Mouse (Mus musculus) G1E (cell line): Measurements from ENCODE around the gene Ptprq. TPM values are rescaled to one million over a fixed set of nuclear protein-coding genes. Genes with fewer than 3 reads are reported as not detected.

Experiments used
- ATAC-seq: 2 replicates; pipeline ENCODE4 v1.8.0; 2016; ENCODE audit warnings: mild to moderate bottlenecking; ENCODE audit not compliant: insufficient number of reproducible peaks, poor library complexity, low FRiP score, severe bottlenecking; ENCODE audit errors: extremely low read depth
- DNase-seq: peaks from one replicate; pipeline ENCODE4 v3.0.0; 2012; ENCODE audit warnings: low spot score
- H3K27me3 ChIP-seq: 2 replicates; pipeline ENCODE4 v1.6.1; 2012; ENCODE audit warnings: mild to moderate bottlenecking, low read length, inconsistent platforms; ENCODE audit not compliant: insufficient read depth
- H3K36me3 ChIP-seq: replicated peaks from 2 replicates; pipeline ENCODE3; 2012; ENCODE audit warnings: mild to moderate bottlenecking, inconsistent platforms
- H3K4me1 ChIP-seq: 2 replicates; pipeline ENCODE4 v1.6.1; 2012; ENCODE audit warnings: low read depth, low read length, inconsistent platforms, mixed read lengths; ENCODE audit not compliant: insufficient read depth
- H3K4me3 ChIP-seq: 2 replicates; pipeline ENCODE4 v1.5.1; 2012; ENCODE audit warnings: low read depth, mild to moderate bottlenecking, inconsistent platforms, low read length, moderate library complexity, mixed read lengths
- H3K9me3 ChIP-seq: replicated peaks from 2 replicates; pipeline ENCODE4 v1.6.1; 2012; ENCODE audit warnings: inconsistent platforms
- CTCF ChIP-seq: IDR thresholded peaks from 2 replicates; pipeline ENCODE4 v1.5.1; 2012; ENCODE audit warnings: low read depth, low read length, inconsistent platforms, mixed read lengths
- GATA1 ChIP-seq: IDR thresholded peaks from 2 replicates; pipeline ENCODE4 v1.6.1; 2012; ENCODE audit warnings: borderline replicate concordance, low read length, inconsistent platforms, mixed read lengths
- GATA2 ChIP-seq: IDR thresholded peaks from 2 replicates; pipeline ENCODE4 v1.6.1; 2012; ENCODE audit warnings: low read depth, low read length, inconsistent platforms, borderline replicate concordance
- POLR2AphosphoS5 ChIP-seq: IDR thresholded peaks from 2 replicates; pipeline ENCODE4 v1.6.1; 2012; ENCODE audit warnings: low read depth, low read length, inconsistent platforms; ENCODE audit not compliant: insufficient replicate concordance
- TAL1 ChIP-seq: conservative IDR thresholded peaks from 2 replicates; pipeline ENCODE4 v1.6.1; 2012; ENCODE audit warnings: low read depth, low read length, inconsistent platforms, mixed read lengths
- polyA plus RNA-seq: library from polyadenylated mRNA; stranded (reverse); fragments of >175 nt; gene quantifications from 2 replicates; pipeline ENCODE4 v1.2.3, GENCODE M21; 2012
- total RNA-seq, 2 experiments: library from RNA; stranded (forward) in 1 of 2; stranded (reverse) in 1 of 2; fragments of 200-1000 nt in 1 of 2; fragments of >200 nt in 1 of 2; fragmentation: Nextera tagmentation in 1 of 2; gene quantifications; 2 replicates each; pipeline ENCODE4 v1.2.3; 2014 to 2017

Gene Ptprq
- total and polyA plus RNA-seq, 3 experiments: 0.05 TPM; not detected in 2

GRCm38 (mm10) chr10:107700944-107701343 is 18.9 kb downstream of the Ptprq start:
- TF ChIP-seq GATA1 (no peak), GATA2 (no peak), CTCF (no peak), POLR2AphosphoS5 (no peak), TAL1 (no peak)
- no peak for ATAC-seq
- no peaks in the 10 kb centered on the region for H3K27me3 ChIP-seq
- H3K4me1 ChIP-seq: no peaks in the 10 kb centered on the region
- H3K9me3 ChIP-seq: no peaks in the 10 kb centered on the region
- no peak overlapping the region for H3K4me3 ChIP-seq
- DNase-seq: no peak
- no peaks in the 10 kb centered on the region for H3K36me3 ChIP-seq

DNA sequence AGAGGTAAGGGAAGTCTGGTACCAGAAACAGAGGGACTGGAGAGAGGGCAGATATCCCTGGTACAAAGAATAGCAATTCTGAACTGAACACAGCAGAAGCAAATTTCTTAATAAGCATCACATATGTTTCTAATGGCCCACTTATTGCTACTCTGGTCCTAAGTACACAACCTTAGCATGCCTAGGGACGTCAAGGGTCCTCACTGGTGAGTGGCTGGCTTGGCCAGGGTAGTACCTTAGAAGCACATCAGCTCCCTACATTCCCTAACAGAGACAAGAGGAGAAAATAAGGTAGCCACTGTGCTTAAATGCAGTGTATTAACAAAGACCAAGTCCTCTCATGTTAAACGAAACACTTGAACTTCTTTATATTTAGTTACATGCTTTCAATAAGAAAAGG is 21.1 kb downstream of the Ptprq start:
- DNase-seq: no peak
- no peak for TF ChIP-seq GATA1
- TF ChIP-seq GATA2: no peak
- TF ChIP-seq POLR2AphosphoS5: no peak
- no peak for TF ChIP-seq CTCF
- no peak for TF ChIP-seq TAL1
- H3K36me3 ChIP-seq: no peaks in the 10 kb centered on the region
- no peak overlapping the region for H3K4me3 ChIP-seq
- H3K9me3 ChIP-seq: no peaks in the 10 kb centered on the region
- no peaks in the 10 kb centered on the region for H3K4me1 ChIP-seq
- ATAC-seq: no peak
- H3K27me3 ChIP-seq: no peaks in the 10 kb centered on the region

DNA sequence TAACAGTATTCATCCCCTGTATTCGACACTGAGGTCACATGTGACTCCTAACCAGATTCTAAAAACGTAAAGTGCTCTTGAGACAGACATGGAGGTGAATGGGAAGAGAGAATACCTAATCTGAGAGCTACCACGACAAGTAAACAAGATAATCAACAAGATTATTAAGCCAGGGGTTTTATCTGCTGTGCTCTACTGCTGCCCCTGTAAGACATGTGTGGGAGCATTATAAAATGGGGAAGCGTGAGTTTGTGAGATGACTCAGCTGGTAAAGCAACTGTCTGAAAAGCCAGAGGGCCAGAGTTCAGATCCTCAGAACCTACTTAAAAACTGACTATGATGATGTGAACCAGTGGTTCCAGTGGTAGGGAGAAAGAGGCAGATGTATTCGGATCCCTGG is 22.7 kb downstream of the Ptprq start:
- Histone ChIP-seq H3K4me3 (no peak overlapping the region), H3K27me3 (no peaks in the 10 kb centered on the region), H3K36me3 (no peaks in the 10 kb centered on the region), H3K4me1 (no peaks in the 10 kb centered on the region), H3K9me3 (no peaks in the 10 kb centered on the region)
- ATAC-seq (no peak), DNase-seq (no peak)
- TF ChIP-seq TAL1 (no peak), POLR2AphosphoS5 (no peak), CTCF (no peak), GATA2 (no peak), GATA1 (no peak)

- TF ChIP-seq GATA2: no peak
- DNase-seq (no peak), ATAC-seq (no peak)
- no peaks in the 10 kb centered on the region for H3K4me1 ChIP-seq
- H3K9me3 ChIP-seq: peaks cover 7% of the 10 kb centered on the region
- no peaks in the 10 kb centered on the region for H3K27me3 ChIP-seq
- H3K4me3 ChIP-seq: no peak overlapping the region
- H3K36me3 ChIP-seq: no peaks in the 10 kb centered on the region
These were observed 32.5 kb downstream of the Ptprq start for GRCm38 (mm10) chr10:107687382-107687781.

DNA sequence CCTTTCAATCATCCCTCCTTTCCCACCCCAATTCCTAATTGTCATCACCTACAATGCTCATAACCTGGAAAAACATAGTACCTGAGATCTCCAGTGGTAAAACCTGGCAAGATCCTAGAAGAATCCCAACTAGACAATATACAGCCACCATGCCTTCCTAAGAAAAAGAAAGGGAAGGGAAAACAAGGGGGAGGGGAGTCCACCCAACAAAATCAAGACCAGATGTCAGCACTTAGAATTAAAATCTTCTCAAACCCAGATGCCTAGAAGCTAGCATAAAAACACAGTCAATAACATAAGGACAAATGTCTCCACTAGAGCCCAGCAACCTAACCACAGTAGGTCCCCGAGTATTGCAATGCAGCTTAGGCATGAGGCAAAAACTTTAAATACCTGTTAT is 43.9 kb downstream of the Ptprq start:
- no peaks in the 10 kb centered on the region for H3K27me3 ChIP-seq
- no peak for TF ChIP-seq GATA2
- no peaks in the 10 kb centered on the region for H3K4me1 ChIP-seq
- no peak overlapping the region for H3K4me3 ChIP-seq
- H3K9me3 ChIP-seq: peaks cover 9% of the 10 kb centered on the region
- ATAC-seq (no peak), DNase-seq (no peak)
- no peaks in the 10 kb centered on the region for H3K36me3 ChIP-seq

- DNase-seq: no peak
- Histone ChIP-seq H3K27me3 (no peaks in the 10 kb centered on the region), H3K4me3 (no peak overlapping the region), H3K9me3 (0 out of 2 replicates have a peak, but pooled peaks cover 4% of the 10 kb centered on the region), H3K4me1 (no peaks in the 10 kb centered on the region), H3K36me3 (no peaks in the 10 kb centered on the region)
- no peak for ATAC-seq
- no peak for TF ChIP-seq TAL1
- TF ChIP-seq GATA2: no peak
- no peak for TF ChIP-seq CTCF
- TF ChIP-seq GATA1: no peak
- TF ChIP-seq POLR2AphosphoS5: no peak
These were observed 51.3 kb downstream of the Ptprq start for GRCm38 (mm10) chr10:107668374-107669094.
